Mouse (Mus musculus) intestine, postnatal 0 days (tissue): Measurements from ENCODE around the gene Tubgcp5. TPM values are rescaled to one million over a fixed set of nuclear protein-coding genes. Genes with fewer than 3 reads are reported as not detected.

Experiments
- ATAC-seq: fragments of 200-750 bp; cut with Nextera tagmentation; 2 replicates; pipeline ENCODE4 v1.8.0; 2017; ENCODE audit warnings: mild to moderate bottlenecking, moderate TSS enrichment, moderate library complexity
- H3K27ac ChIP-seq: fragments of 300-500 bp; sonication (generic); 2 replicates; pipeline ENCODE4 v1.5.1; 2014; ENCODE audit warnings: mild to moderate bottlenecking, low read depth, low read length, moderate library complexity
- H3K27me3 ChIP-seq: fragments of 300-500 bp; sonication (generic); replicated peaks from 2 replicates; pipeline ENCODE4 v1.6.1; 2014; ENCODE audit warnings: low read length, mixed read lengths; ENCODE audit not compliant: control insufficient read depth, insufficient read depth
- H3K36me3 ChIP-seq: fragments of 300-500 bp; sonication (generic); 2 replicates; pipeline ENCODE4 v1.6.1; 2014; ENCODE audit warnings: mild to moderate bottlenecking, moderate library complexity; ENCODE audit not compliant: control insufficient read depth, insufficient read depth
- H3K4me1 ChIP-seq: fragments of 300-500 bp; sonication (generic); replicated peaks from 2 replicates; pipeline ENCODE4 v1.6.1; 2014; ENCODE audit warnings: antibody characterized with exemption, low read length, mixed read lengths; ENCODE audit not compliant: control insufficient read depth, insufficient read depth
- H3K4me2 ChIP-seq: fragments of 300-500 bp; sonication (generic); replicated peaks from 2 replicates; pipeline ENCODE4 v1.6.1; 2014; ENCODE audit warnings: low read depth, mild to moderate bottlenecking, moderate library complexity
- H3K4me3 ChIP-seq: fragments of 300-500 bp; sonication (generic); 2 replicates; pipeline ENCODE4 v1.5.1; 2014; ENCODE audit warnings: low read depth, low read length
- H3K9ac ChIP-seq: fragments of 300-500 bp; sonication (generic); 2 replicates; pipeline ENCODE4 v1.6.1; 2014; ENCODE audit warnings: mild to moderate bottlenecking, low read depth, low read length
- H3K9me3 ChIP-seq: fragments of 300-500 bp; sonication (generic); 2 replicates; pipeline ENCODE4 v1.6.1; 2016; ENCODE audit warnings: mixed run types; ENCODE audit not compliant: control insufficient read depth
- CTCF ChIP-seq: sonication (generic); IDR thresholded peaks from 2 replicates; pipeline ENCODE4 v1.5.1; 2016; ENCODE audit warnings: low read depth, mild to moderate bottlenecking, control low read depth, antibody characterized with exemption, moderate library complexity
- WGBS: fragments of 180-500 bp; shearing (Covaris S2); extraction: QIAGEN DNeasy Blood & Tissue Kit; methylation state at CpG from one replicate; pipeline ENCODE4 v1.1.7; 2014; 5-methylcytosine and 5-hydroxymethylcytosine counted together
- polyA plus RNA-seq: library from polyadenylated mRNA; unstranded; fragments of >200 nt; fragmentation: Nextera tagmentation; extraction: Ambion mirVana; gene quantifications from 2 replicates; pipeline ENCODE4 v1.2.1, GENCODE M21; 2015

Gene Tubgcp5
- polyA plus RNA-seq, 1 experiment from 2014 or later = 6.9 TPM

DNA sequence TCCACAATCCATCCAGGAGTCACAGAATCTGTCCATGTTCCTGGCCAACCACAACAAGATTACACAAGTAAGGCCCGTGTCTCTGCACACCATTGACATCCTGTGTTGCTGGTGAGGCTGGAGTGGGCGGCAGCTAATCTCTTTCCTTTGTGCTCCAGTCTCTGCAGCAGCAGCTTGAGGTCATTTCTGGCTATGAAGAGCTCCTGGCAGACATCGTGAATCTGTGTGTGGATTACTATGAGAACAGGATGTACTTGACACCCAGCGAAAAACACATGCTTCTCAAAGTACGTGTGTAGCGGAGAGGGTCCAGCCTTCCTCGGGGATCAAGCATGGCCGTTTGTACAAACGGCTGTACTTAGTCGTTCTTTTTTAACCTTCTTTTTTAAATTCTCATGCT lies 83.8 kb downstream of the Tubgcp5 start:
- no peaks in the 10 kb centered on the region for H3K4me1 ChIP-seq
- no peaks in the 10 kb centered on the region for H3K27me3 ChIP-seq
- 81% methylated on average over 10 of the region's 10 CpGs for WGBS
- H3K9me3 ChIP-seq = no peaks in the 10 kb centered on the region
- H3K4me3 ChIP-seq = no peak overlapping the region
- ATAC-seq = no peak
- TF ChIP-seq CTCF = no peak
- peaks cover 90% of the 10 kb centered on the region for H3K36me3 ChIP-seq
- H3K9ac ChIP-seq = no peak overlapping the region
- no peak overlapping the region for H3K4me2 ChIP-seq
- H3K27ac ChIP-seq = no peak overlapping the region

DNA sequence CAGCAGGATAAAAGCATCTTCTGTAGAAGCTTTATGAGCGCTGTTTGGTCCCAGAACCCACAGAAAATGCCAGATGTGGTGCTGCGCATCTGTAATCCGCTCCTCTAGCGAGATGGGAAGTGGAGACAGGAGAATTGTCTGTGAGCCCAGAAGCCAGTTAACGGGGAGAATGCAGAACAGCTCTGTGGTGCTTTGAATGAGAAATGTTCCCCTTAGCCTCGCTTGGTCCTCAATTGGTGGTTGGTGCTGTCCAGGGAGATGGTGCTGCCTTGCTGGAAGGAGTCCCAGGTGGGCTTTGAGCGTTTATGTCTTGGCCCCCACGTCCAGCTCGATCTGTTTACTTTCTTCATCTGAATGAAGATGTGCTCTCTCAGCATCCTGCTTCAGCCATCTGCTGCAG lies 86.9 kb downstream of the Tubgcp5 start:
- Histone ChIP-seq H3K27ac (no peak overlapping the region), H3K9me3 (no peaks in the 10 kb centered on the region), H3K4me2 (no peak overlapping the region), H3K27me3 (no peaks in the 10 kb centered on the region), H3K4me3 (no peak overlapping the region), H3K36me3 (peaks cover 65% of the 10 kb centered on the region), H3K4me1 (no peaks in the 10 kb centered on the region), H3K9ac (no peak overlapping the region)
- no peak for TF ChIP-seq CTCF
- ATAC-seq = no peak
- WGBS = 86% methylated on average over 9 of the region's 9 CpGs

Other genes with a start within 250 kb of the Tubgcp5 start
- gene Siglech, start 26.0 kb upstream of the Tubgcp5 start, polyA plus RNA-seq = 1.4 and 1.8 TPM in 2 replicates
- 49.0 and 54.2 TPM in 2 replicates for gene Cyfip1, start 47.6 kb downstream of the Tubgcp5 start, polyA plus RNA-seq
- 124 and 142 TPM in 2 replicates for gene Nipa2, start 168.3 kb downstream of the Tubgcp5 start, polyA plus RNA-seq
- gene Nipa1, start 225.8 kb downstream of the Tubgcp5 start, polyA plus RNA-seq = 3.7 and 4.0 TPM in 2 replicates